Mouse (Mus musculus) intestine, postnatal 0 days (tissue): ENCODE data around the gene Klf6. TPM values are rescaled to one million over a fixed set of nuclear protein-coding genes. Genes with fewer than 3 reads are reported as not detected.

Experiments
- ATAC-seq: fragments of 200-750 bp; cut with Nextera tagmentation; 2 replicates; pipeline ENCODE4 v1.8.0; 2017; ENCODE audit warnings: mild to moderate bottlenecking, moderate TSS enrichment, moderate library complexity
- H3K27ac ChIP-seq: fragments of 300-500 bp; sonication (generic); 2 replicates; pipeline ENCODE4 v1.5.1; 2014; ENCODE audit warnings: mild to moderate bottlenecking, low read depth, low read length, moderate library complexity
- H3K27me3 ChIP-seq: fragments of 300-500 bp; sonication (generic); replicated peaks from 2 replicates; pipeline ENCODE4 v1.6.1; 2014; ENCODE audit warnings: low read length, mixed read lengths; ENCODE audit not compliant: control insufficient read depth, insufficient read depth
- H3K36me3 ChIP-seq: fragments of 300-500 bp; sonication (generic); 2 replicates; pipeline ENCODE4 v1.6.1; 2014; ENCODE audit warnings: mild to moderate bottlenecking, moderate library complexity; ENCODE audit not compliant: control insufficient read depth, insufficient read depth
- H3K4me1 ChIP-seq: fragments of 300-500 bp; sonication (generic); replicated peaks from 2 replicates; pipeline ENCODE4 v1.6.1; 2014; ENCODE audit warnings: antibody characterized with exemption, low read length, mixed read lengths; ENCODE audit not compliant: control insufficient read depth, insufficient read depth
- H3K4me2 ChIP-seq: fragments of 300-500 bp; sonication (generic); replicated peaks from 2 replicates; pipeline ENCODE4 v1.6.1; 2014; ENCODE audit warnings: low read depth, mild to moderate bottlenecking, moderate library complexity
- H3K4me3 ChIP-seq: fragments of 300-500 bp; sonication (generic); 2 replicates; pipeline ENCODE4 v1.5.1; 2014; ENCODE audit warnings: low read depth, low read length
- H3K9ac ChIP-seq: fragments of 300-500 bp; sonication (generic); 2 replicates; pipeline ENCODE4 v1.6.1; 2014; ENCODE audit warnings: mild to moderate bottlenecking, low read depth, low read length
- H3K9me3 ChIP-seq: fragments of 300-500 bp; sonication (generic); 2 replicates; pipeline ENCODE4 v1.6.1; 2016; ENCODE audit warnings: mixed run types; ENCODE audit not compliant: control insufficient read depth
- CTCF ChIP-seq: sonication (generic); IDR thresholded peaks from 2 replicates; pipeline ENCODE4 v1.5.1; 2016; ENCODE audit warnings: low read depth, mild to moderate bottlenecking, control low read depth, antibody characterized with exemption, moderate library complexity
- WGBS: fragments of 180-500 bp; shearing (Covaris S2); extraction: QIAGEN DNeasy Blood & Tissue Kit; methylation state at CpG from one replicate; pipeline ENCODE4 v1.1.7; 2014; 5-methylcytosine and 5-hydroxymethylcytosine counted together
- polyA plus RNA-seq: library from polyadenylated mRNA; unstranded; fragments of >200 nt; fragmentation: Nextera tagmentation; extraction: Ambion mirVana; gene quantifications from 2 replicates; pipeline ENCODE4 v1.2.1, GENCODE M21; 2015

Klf6 gene
- polyA plus RNA-seq, 1 experiment from 2014 or later = 64.4 TPM

GRCm38 (mm10) chr13:5860651-5861156 lies 578 bp upstream of the Klf6 start:
- H3K9ac ChIP-seq = peak overlapping the region; percentile 88
- WGBS = under 1% methylated on average over 27 of the region's 27 CpGs
- TF ChIP-seq CTCF = peak; percentile 71
- H3K4me2 ChIP-seq = peak overlapping the region; percentile 63
- no peaks in the 10 kb centered on the region for H3K9me3 ChIP-seq
- H3K4me1 ChIP-seq = 0 out of 2 replicates have a peak, but pooled peaks cover 3% of the 10 kb centered on the region
- peak; percentile 32 for ATAC-seq
- peak overlapping the region; percentile 96 for H3K27ac ChIP-seq
- H3K27me3 ChIP-seq = no peaks in the 10 kb centered on the region
- H3K36me3 ChIP-seq = peaks cover 8% of the 10 kb centered on the region
- H3K4me3 ChIP-seq = peak overlapping the region; percentile 96

- ATAC-seq = no peak
- 0 out of 2 replicates have a peak, but pooled peaks cover 3% of the 10 kb centered on the region for H3K4me1 ChIP-seq
- H3K9me3 ChIP-seq = no peaks in the 10 kb centered on the region
- H3K27me3 ChIP-seq = no peaks in the 10 kb centered on the region
- peak overlapping the region; percentile 82 for H3K9ac ChIP-seq
- peak overlapping the region; percentile 73 for H3K4me2 ChIP-seq
- peaks cover 22% of the 10 kb centered on the region for H3K36me3 ChIP-seq
- peak; percentile 5; the same call in 1 of the 2 replicates for TF ChIP-seq CTCF
- H3K4me3 ChIP-seq = peak overlapping the region; percentile 96
- H3K27ac ChIP-seq = peak overlapping the region; percentile 98
- WGBS = under 1% methylated on average over 20 of the region's 20 CpGs
Measured at GRCm38 (mm10) chr13:5862003-5862625, 832 bp downstream of the Klf6 start.

- Histone ChIP-seq H3K27me3 (no peaks in the 10 kb centered on the region), H3K27ac (peak overlapping the region; percentile 98), H3K4me2 (peak overlapping the region; percentile 73), H3K9me3 (no peaks in the 10 kb centered on the region), H3K4me1 (0 out of 2 replicates have a peak, but pooled peaks cover 3% of the 10 kb centered on the region), H3K9ac (peak overlapping the region; percentile 82), H3K36me3 (peaks cover 29% of the 10 kb centered on the region), H3K4me3 (peak overlapping the region; percentile 96)
- TF ChIP-seq CTCF = no peak
- WGBS = 2% methylated on average over 16 of the region's 16 CpGs
- no peak for ATAC-seq
Measured at GRCm38 (mm10) chr13:5862626-5863407, 1.5 kb downstream of the Klf6 start.

- peak overlapping the region; percentile 98 for H3K27ac ChIP-seq
Measured at GRCm38 (mm10) chr13:5863408-5863891, 2.2 kb downstream of the Klf6 start.

GRCm38 (mm10) chr13:5864265-5865097 lies 3.2 kb downstream of the Klf6 start:
- peak overlapping the region; percentile 66 for H3K27ac ChIP-seq
- 38% methylated on average over 10 of the region's 10 CpGs for WGBS
- no peaks in the 10 kb centered on the region for H3K9me3 ChIP-seq
- H3K4me1 ChIP-seq = 0 out of 2 replicates have a peak, but pooled peaks cover 3% of the 10 kb centered on the region
- TF ChIP-seq CTCF = no peak
- ATAC-seq = no peak
- peaks cover 40% of the 10 kb centered on the region for H3K36me3 ChIP-seq
- H3K27me3 ChIP-seq = no peaks in the 10 kb centered on the region
- peak overlapping the region; percentile 17; the same call in 1 of the 2 replicates for H3K9ac ChIP-seq
- peak overlapping the region; percentile 73 for H3K4me2 ChIP-seq
- H3K4me3 ChIP-seq = peak overlapping the region; percentile 34

More at GRCm38 (mm10) chr13:5863408-5863891, 2.2 kb downstream of the Klf6 start:
- H3K9me3 ChIP-seq = no peaks in the 10 kb centered on the region
- TF ChIP-seq CTCF = no peak
- H3K27me3 ChIP-seq = no peaks in the 10 kb centered on the region
- 1% methylated on average over 5 of the region's 5 CpGs for WGBS
- H3K4me2 ChIP-seq = peak overlapping the region; percentile 73
- peaks cover 34% of the 10 kb centered on the region for H3K36me3 ChIP-seq
- 0 out of 2 replicates have a peak, but pooled peaks cover 3% of the 10 kb centered on the region for H3K4me1 ChIP-seq
- peak overlapping the region; percentile 82 for H3K9ac ChIP-seq
- H3K4me3 ChIP-seq = peak overlapping the region; percentile 96
- no peak for ATAC-seq
